Mouse (Mus musculus) large intestine, adult 2 months (tissue): ENCODE measurements around the gene Atp5g1. TPM values are rescaled to one million over a fixed set of nuclear protein-coding genes. Genes with fewer than 3 reads are reported as not detected.
A peak's percentile ranks its signal among the peaks of the same experiment; 100 is the strongest.

Experiments used
- DNase-seq: peaks from one replicate; pipeline ENCODE4 v3.0.0-alpha.2; 2012; ENCODE audit warnings: low read depth, low spot score
- WGBS: fragments of 180-500 bp; shearing (Covaris S2); methylation state at CpG from one replicate; pipeline ENCODE4 v1.1.7; 2018; 5-methylcytosine and 5-hydroxymethylcytosine counted together
- polyA plus RNA-seq: library from polyadenylated mRNA; depleted of rRNA; stranded (reverse); fragments of >200 nt; gene quantifications from 2 replicates; pipeline ENCODE4 v1.2.3, GENCODE M21; 2012

Atp5g1 gene
- polyA plus RNA-seq, 1 experiment, result 1,322 TPM

DNA sequence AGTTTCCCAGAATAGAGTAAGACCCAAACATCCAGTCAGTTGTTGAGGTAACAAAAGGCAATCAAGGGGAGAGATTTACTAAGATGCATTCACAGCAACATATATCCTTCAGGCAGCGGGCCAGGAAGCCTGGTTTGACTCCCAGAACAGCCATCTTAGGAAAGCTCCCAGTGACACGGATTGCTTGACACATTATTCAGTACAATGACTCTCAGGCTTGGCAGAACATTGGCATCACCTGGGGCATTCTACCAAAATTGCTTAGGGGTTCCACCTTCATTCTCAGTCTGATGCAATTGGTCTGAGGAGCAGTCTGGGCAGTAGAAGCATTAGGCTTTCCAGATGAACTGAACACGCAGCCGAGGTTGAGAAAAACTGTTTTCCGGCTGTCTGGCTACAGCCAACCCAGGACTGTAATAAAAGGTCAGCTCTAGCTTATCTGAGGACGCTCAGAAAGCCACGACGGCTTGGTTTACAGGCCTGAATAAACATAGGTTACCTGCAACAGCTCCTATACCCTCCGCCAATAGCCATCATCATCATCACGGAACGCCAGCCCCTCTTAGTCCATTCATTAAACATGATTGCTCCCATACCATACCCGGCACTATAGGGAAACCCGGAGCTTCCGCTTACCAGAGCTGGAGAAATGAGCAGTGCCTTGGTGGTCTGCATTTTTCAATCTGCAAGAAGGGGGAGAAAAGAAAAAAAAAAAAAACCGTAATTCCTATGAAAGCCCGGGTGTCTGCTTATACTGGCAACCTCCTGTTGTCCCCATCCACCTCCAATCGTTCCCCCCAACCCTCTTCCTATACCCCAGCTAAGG, 906 bp downstream of the Atp5g1 start:
- WGBS, result 4% methylated on average over 17 of the region's 17 CpGs

DNA sequence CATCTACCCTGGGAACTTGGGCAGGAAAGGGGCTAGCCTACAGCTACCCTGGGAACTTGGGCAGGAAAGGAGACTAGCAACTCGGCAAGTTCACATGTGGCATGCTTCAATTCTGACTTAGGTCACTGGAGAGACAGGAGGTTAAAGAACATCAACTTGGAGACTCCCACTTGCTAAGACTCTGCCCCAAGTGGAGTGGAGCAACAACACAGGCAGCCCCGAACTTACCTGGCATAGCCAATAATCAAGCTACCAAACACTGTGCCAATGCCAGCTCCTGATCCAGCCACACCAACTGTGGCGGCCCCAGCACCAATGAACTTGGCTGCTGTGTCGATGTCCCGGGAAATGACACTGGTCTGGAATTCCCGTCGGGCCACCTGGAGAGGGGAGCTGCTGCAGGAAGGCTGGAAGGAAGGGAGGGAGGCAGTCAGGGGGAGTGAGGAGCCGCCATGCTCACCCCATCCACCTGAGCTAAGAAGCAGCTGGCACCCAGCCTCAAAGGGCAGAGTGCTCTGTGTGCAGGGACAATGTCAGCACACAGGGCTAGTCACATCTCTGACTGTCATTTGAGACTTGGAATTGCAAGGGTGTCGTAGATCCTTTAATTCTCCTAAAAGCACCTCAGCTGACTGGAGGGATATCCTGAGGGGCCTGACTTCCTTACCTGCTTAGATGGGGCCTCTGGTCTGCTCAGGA, 2.0 kb downstream of the Atp5g1 start:
- DNase-seq, result no peak
- 49% methylated on average over 9 of the region's 9 CpGs for WGBS

More for the DNA sequence above, 906 bp downstream of the Atp5g1 start:
- no peak for DNase-seq

DNA sequence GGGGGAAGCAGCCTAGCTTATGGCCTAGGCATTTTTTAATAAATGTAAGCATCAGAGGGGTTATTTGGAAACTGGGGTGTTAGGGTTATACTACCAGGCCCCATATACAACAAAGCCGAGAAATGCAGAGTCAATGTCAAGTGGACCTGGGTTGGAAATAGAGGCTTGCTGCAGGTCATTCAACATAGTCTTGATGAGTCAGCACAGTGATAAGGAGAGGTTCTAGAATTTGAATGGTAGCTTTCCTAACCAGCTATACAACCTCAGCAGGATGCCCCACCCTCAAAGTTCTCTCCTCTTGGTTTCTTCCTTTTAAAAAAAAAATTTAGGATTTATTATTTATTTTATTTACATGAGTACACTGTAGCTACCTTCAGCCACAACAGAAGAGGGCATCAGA, 4.5 kb downstream of the Atp5g1 start:
- no peak for DNase-seq
- 88% methylated on average over 1 of the region's 1 CpGs for WGBS

DNA sequence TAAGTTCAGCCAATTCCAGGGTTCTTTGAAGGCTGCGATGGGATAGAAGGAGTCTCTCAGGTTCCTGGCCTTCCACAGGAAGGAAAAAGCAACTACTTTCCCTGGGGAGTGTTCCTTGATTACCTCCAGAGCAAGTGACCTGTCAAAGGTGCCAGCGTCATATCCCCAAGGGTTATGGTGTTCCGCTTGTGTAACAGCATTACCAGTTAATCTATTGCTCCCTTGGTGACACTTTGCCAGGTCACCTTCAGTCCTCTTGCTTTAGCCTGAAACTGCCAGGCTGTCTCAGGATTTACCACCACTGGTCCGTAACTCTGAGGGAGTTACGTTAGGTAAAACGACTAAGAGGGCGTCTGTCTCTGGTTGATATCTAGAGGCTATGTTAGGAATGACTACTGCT, 5.1 kb downstream of the Atp5g1 start:
- no peak for DNase-seq

DNA sequence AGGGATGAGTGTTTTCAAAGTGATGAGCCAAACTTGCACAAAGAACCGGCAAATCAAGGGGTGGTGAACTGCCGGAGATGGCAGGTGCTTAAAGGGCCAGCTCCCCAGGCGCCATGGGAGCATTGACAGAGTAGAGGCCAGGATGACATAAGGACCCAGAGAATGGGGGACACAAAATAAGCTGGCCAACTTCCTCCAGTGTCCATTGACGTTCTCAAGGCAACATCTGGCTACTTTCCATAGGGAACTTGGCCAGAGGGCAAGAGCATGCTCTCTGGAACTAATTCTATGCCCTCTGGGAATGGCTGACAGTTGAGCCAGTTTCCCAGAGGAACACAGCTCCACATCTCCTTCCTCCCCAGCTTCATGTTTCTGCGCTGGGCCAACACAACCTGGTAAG, 7.2 kb downstream of the Atp5g1 start:
- DNase-seq, result no peak
- WGBS, result 64% methylated on average over 5 of the region's 5 CpGs

More for the DNA sequence above, 5.1 kb downstream of the Atp5g1 start:
- WGBS, result 92% methylated on average over 7 of the region's 7 CpGs

DNA sequence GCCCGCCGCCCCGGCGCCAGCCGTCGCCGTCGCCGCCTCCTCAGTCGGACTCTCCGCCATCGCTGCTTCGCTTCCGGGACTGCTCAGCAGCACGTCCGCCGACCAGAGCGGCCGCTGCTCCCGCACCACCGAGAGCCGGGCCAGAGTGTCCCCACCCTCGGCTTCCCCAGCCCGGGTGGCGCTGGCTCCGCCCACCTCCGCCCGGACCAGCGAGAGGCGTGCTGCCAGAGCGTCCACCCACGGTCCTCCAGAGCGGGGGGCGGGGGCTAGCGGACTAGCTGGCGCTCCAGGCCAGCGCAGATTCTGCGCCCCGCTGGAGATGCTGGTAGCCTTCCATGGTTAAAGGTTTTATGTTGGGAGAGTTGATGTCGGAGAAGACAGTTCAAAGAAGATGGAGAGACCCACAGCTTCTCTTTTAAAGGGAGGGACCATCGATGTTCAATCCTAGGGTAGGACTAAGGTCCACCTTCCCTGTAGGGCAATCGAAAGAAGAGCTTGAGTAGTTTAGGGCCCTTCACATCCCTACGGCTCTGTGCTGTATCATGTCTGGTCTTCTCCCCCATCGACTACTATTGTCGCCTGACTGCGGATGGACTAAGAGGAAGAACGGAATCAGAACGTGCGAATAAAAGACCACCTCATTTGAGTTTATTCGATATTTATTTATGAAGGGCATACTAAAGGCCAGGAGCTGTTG, 10.1 kb downstream of the Atp5g1 start, which contains the start of gene Ube2z:
Gene Ube2z, minus strand, starts transcription at position 174 of the 697 bp plus-strand sequence.
- DNase-seq, result peak; percentile 74

DNA sequence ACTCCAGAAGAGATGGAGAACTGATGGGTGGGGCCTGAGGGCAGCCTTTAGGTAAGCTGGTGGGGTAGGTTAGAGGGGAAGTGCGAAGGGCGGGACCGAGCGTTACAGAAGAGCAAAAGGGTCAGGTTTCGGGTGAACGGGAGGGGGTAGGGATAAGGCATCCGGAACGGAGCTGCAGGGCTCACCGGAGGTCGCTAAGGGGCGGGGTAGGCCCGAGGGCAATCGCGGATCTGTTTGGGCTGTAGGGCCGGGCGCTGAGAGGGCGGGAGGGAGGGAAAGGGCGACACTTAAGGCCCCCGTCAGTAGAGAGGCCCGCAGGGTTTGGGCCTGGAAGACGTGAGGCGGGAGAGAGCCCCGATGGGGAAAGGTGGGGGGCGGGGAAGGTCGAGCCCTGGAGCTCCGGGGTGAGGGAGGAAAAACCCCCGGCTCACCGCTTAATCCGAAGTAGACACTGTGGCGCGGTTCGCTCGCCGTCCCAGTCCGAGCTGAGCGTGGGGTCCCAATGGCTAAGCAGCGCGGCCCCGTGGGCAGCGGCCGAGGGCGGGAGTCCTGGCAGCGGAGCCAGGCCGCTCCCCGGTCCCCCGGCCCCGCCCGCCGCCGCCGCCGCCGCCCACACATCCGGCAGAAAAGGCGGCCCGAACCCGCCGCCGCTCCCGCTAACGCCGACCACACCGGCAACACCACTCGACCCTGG, 10.8 kb downstream of the Atp5g1 start:
- DNase-seq, result no peak
- under 1% methylated on average over 63 of the region's 64 CpGs for WGBS

More for the DNA sequence above, 10.1 kb downstream of the Atp5g1 start, which contains the start of gene Ube2z:
- WGBS, result 5% methylated on average over 49 of the region's 50 CpGs

DNA sequence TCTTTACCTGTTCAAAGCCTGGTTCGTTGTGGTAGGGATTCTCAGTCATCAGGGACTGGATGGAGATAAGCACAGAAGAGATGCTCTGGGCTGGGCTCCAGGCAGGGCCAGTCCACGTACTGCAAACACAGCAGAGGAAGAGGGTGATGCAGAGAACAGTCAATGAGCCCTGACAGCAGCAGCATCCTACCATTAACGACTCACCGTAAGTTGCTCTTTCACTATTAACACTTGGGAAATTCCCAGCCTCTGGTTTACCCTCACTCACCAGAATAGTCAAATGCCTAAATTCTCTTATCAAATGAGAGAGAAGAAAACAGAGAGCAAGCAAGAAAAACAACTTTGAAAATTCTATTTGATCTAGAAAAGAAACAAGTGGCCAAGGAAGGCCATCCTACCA, 17.2 kb downstream of the Atp5g1 start:
- WGBS, result 83% methylated on average over 4 of the region's 4 CpGs

DNA sequence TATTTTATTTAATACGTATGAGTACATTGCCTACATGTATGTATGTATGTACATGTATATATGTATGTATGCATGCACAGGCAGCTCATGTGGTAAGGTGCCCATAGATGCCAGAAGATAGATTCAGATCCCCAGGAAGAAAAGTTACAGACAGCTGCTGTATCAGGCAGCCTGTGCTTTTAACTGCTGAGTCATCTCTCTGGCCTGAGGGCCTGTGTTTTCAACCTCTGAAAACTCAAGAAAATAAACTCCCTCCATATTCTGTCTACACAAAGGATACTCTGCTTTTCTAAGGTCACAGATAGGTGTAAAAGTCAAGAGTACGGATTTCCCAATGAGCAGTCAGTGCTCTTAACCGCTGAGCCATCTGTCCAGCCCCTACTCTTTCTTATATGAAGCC, 24.6 kb downstream of the Atp5g1 start:
- 98% methylated on average over 3 of the region's 3 CpGs for WGBS
- DNase-seq, result no peak

More for the DNA sequence above, 17.2 kb downstream of the Atp5g1 start:
- DNase-seq, result no peak

DNA sequence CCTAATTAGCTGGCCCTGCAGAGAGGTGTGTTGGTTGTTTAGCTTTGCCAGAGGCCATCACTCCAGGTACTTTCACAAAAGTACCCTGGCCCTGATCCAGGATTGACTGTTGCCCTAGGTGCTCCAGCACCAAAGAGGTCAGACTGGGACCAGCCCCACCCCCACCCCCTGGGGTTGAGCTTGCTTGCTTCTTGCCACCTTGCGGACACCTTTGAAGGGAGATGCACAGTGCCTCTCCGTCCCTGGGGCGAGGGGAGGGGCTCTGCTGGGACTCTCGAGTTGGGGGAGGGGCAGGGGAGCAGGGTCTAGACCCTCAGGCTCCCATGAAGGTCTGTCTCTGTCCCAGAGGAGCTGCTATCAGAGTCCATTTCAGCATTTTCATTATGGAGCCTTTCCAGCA, 25.5 kb downstream of the Atp5g1 start:
- DNase-seq, result no peak
- WGBS, result 77% methylated on average over 4 of the region's 4 CpGs

DNA sequence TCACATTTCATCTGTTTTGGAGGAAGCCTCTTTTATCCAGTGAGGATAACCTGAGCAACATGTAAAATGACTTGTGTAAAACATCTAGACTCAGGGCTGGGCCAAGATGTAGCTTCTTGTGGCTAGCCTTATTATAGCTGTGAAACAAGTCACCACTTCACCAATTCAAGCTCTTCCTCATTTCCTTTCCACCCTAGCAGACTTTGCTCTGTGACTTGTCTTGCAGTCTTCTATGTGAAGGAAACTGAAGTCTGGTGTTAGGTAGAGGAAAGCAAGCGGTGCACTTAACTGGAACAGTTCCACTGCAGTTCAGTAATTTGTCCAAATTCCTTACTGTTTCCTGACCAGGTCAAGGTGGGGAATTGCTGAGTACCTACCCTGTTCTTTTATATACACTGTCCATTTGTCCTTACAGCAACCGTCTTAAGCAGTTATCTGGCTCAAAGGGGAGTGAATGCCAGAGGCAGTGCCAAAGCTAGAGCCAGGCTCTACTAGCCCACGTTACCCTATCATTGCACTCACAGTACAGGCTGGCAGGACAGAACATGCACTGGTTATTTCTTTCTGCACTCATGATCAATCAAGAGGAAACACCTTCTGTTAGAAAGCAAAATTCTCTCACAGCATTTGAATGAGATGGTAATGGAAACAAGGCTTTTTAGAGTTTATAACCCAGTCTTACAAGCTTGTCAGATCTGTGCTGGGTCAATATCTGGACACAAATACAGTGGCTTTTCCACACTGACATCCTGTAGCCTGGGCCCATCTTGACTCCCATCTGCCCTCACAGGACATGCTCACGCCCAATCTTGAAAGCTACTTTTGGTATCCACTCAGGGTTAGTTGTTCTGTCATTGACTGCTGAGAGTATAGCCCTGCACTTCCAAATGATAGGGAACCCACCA, 27.7 kb downstream of the Atp5g1 start:
- 78% methylated on average over 4 of the region's 4 CpGs for WGBS
- DNase-seq, result no peak

DNA sequence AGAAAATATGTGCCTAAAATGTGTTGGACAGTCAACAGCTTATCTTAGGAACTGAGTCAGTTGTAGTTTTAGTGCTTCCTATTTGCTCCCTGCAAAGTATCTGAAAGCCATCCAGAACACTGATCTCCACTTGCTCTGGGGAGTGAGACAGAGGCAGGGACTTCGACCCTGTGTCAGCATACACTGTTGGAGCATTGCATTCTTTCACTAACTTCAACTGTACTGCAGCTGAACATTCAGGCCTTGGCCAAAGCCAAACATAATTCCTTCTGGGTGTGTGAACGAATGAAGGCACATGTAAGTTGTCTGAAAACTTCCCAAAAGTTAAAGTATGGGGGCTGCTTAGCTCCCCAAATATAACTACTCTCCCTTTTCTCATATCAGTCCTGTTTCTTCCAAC, 28.7 kb downstream of the Atp5g1 start:
- 63% methylated on average over 2 of the region's 2 CpGs for WGBS
- no peak for DNase-seq

DNA sequence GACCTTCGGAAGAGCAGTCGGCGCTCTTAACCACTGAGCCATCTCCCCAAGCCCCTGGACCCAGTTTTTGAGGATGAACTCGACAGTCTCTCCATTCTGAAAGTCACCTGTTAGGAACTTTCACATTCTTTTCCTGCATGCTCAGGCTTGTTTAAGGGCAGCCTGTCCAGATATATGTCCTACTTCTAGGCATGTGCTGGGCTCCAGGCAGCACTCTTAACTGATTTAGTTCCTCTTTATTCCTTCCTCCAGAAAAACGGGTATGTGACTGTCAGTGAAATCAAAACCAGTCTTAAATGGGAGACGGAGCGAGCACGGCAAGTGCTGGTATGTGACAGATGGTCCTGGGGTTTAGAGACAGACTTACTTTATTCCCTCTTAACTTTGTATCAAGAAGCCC, 29.4 kb downstream of the Atp5g1 start:
- DNase-seq, result no peak
- 83% methylated on average over 8 of the region's 8 CpGs for WGBS

DNA sequence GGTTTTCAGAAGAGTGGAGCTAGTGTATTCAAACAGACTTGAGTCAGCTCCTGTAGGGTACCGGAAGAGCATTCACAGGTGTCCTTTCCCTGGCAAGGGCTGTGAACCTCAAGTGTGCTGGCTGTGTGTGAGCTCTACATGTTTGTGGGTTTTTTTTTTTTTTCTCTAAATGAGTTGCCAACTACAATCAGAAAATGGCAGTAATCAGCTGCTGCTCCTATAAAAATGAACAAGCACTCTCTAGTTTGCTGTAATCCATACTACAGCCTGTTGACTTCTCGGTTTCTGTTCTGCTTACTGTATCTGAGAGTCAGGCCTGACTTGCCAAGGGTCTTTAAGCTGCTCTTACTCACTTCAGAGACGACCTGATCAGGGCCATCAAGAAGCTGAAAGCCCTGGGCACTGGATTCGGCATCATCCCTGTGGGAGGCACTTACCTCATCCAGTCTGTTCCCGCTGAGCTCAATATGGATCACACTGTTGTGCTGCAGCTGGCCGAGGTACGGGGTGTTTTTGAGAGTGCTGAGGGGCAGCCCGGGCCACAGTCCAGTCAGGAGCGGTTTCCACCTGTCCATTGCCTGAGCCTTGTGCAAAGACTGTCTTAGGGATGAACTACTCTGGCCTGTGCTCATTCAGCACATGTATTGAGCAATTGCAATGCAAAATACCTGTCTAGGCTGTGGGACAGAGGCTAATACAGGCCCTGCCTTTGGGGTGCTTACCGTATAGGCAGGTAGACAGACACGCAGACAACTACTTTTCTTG, 30.5 kb downstream of the Atp5g1 start:
- DNase-seq, result no peak
- 89% methylated on average over 11 of the region's 11 CpGs for WGBS

DNA sequence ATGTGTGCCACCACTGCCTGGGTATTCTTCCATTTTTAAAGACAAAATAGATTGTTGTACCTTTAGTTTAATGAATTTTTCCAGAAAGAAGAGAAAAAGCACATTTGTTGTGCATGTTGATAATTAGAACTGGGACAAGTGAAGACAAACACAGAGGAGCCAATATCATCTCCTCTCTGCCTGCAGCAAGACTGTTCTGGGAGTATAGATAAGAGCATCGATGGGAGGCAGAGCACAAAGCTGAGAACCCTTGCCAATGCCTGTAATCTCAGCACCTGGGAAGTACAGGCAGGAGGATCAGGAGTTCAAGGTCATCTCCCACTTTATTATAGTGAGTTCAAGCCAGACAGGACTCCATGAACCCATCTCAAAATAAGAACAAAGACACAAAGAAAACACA, 36.9 kb downstream of the Atp5g1 start:
- DNase-seq, result no peak
- 51% methylated on average over 1 of the region's 1 CpGs for WGBS

DNA sequence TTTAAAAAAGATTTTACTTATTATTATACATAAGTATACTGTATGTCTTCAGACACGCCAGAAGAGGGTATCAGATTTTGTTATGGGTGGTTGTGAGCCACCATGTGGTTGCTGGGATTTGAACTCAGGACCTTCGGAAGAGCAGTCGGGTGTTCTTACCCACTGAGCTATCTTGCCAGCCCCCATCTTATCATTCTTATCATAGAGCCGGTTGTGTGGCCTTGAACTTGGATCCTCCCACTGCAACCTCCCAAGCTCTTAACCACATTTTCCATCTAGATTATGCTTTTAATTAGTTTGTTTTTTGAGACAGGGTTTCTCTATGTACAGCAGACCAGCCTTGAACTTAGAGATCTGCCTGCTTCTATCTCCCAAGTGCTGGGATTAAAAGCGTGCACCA, 38.0 kb downstream of the Atp5g1 start:
- 85% methylated on average over 5 of the region's 5 CpGs for WGBS
- DNase-seq, result no peak

DNA sequence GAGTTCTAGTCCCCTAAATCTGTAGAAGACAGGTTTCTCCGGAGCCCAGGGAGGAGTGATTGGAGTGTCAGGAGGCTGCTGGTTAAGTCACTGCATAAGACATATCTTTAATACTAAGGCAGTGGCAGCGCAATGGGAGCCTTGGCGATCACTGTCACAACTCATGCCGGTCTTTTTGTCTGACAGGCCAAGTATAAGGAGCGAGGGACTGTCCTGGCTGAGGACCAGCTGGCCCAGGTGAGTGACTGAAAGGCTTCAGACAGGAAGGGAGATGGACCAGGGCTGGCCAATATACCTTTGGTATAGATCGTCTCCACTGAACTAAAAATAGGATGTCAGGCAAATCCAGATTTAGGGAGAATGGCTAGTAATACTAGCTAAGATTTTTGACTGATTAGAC, 40.3 kb downstream of the Atp5g1 start:
- WGBS, result 3% methylated on average over 6 of the region's 6 CpGs
- DNase-seq, result no peak

DNA sequence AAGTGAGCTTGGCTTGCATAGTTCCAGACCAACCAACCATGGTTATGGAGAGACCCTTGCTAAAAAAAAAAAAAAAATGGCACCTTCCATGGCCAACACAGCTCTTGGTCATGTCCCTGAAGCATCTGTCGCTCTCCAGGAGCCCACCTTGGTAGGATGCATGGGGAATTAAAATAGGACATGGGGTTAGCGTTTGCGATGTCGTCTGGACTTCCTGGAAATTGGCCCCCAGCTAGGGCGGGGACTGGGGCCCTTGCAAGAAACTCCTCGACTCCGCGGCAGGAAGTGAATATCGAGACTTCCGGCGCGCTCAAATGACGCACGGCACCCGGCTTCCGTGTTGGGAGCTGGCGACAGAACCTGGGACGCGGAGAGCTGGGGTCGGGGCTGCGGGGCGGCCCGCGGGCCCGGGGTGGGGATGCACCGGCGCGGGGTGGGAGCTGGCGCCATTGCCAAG, 40.8 kb downstream of the Atp5g1 start, which contains the start of gene Snf8:
Gene Snf8, plus strand, starts transcription at position 290 of the 457 bp plus-strand sequence.
- peak; percentile 84 for DNase-seq

More for the DNA sequence above, 40.8 kb downstream of the Atp5g1 start, which contains the start of gene Snf8:
- WGBS, result 1% methylated on average over 29 of the region's 29 CpGs
